Mouse (Mus musculus) kidney, adult 2 months (tissue): ENCODE data around the gene Ampd3. TPM values are rescaled to one million over a fixed set of nuclear protein-coding genes. Genes with fewer than 3 reads are reported as not detected.

Source experiments
- DNase-seq: peaks from one replicate; pipeline ENCODE4 v3.0.0; 2021
- H3K27ac ChIP-seq: fragments of 200-500 bp; 2 replicates; pipeline ENCODE4 v1.5.1; 2012; ENCODE audit warnings: low read depth, low read length, control low read depth, inconsistent platforms; ENCODE audit not compliant: insufficient read depth
- H3K27me3 ChIP-seq: fragments of 200-500 bp; replicated peaks from 2 replicates; pipeline ENCODE4 v1.6.1; 2012; ENCODE audit warnings: mild to moderate bottlenecking, moderate library complexity, low read length, inconsistent platforms; ENCODE audit not compliant: control insufficient read depth, insufficient read depth
- H3K36me3 ChIP-seq: fragments of 200-500 bp; 2 replicates; pipeline ENCODE4 v1.6.1; 2012; ENCODE audit warnings: mild to moderate bottlenecking, moderate library complexity, low read length, inconsistent platforms; ENCODE audit not compliant: control insufficient read depth, insufficient read depth
- H3K4me1 ChIP-seq: fragments of 200-500 bp; 2 replicates; pipeline ENCODE4 v1.6.1; 2011; ENCODE audit warnings: low read length; ENCODE audit not compliant: control insufficient read depth, insufficient read depth
- H3K4me3 ChIP-seq: fragments of 200-500 bp; 2 replicates; pipeline ENCODE4 v1.5.1; 2011; ENCODE audit warnings: mild to moderate bottlenecking, low read depth, low read length, control low read depth; ENCODE audit not compliant: insufficient read depth
- CTCF ChIP-seq: fragments of 200-500 bp; conservative IDR thresholded peaks from 2 replicates; pipeline ENCODE4 v1.5.1; 2011; ENCODE audit warnings: low read depth, mild to moderate bottlenecking, control low read depth, low read length, moderate library complexity, mixed read lengths; ENCODE audit not compliant: insufficient read depth, insufficient read length
- POLR2A ChIP-seq: fragments of 200-500 bp; IDR thresholded peaks from one replicate; pipeline ENCODE4 v1.6.1; 2011; ENCODE audit warnings: low read depth, low read length, control low read depth
- WGBS: fragments of 180-500 bp; shearing (Covaris S2); methylation state at CpG from one replicate; pipeline ENCODE4 v1.1.7; 2018; 5-methylcytosine and 5-hydroxymethylcytosine counted together
- polyA plus RNA-seq: library from polyadenylated mRNA; depleted of rRNA; stranded (reverse); fragments of >200 nt; gene quantifications from 2 replicates; pipeline ENCODE4 v1.2.3, GENCODE M21; 2012

Gene Ampd3
- polyA plus RNA-seq, 1 experiment = 23.4 TPM

GRCm38 (mm10) chr7:110834018-110834417, 66.0 kb downstream of the Ampd3 start:
- H3K4me1 ChIP-seq = no peaks in the 10 kb centered on the region; the same call in 1 of the 2 replicates
- no peak overlapping the region for H3K27ac ChIP-seq
- H3K36me3 ChIP-seq = no peaks in the 10 kb centered on the region
- TF ChIP-seq POLR2A (no peak), CTCF (no peak)
- WGBS = 98% methylated on average over 1 of the region's 1 CpGs
- no peak for DNase-seq
- H3K4me3 ChIP-seq = no peak overlapping the region
- no peaks in the 10 kb centered on the region for H3K27me3 ChIP-seq

GRCm38 (mm10) chr7:110834522-110834921, 66.5 kb downstream of the Ampd3 start:
- WGBS = 40% methylated on average over 3 of the region's 3 CpGs
- no peaks in the 10 kb centered on the region for H3K36me3 ChIP-seq
- H3K4me1 ChIP-seq = no peaks in the 10 kb centered on the region; the same call in 1 of the 2 replicates
- H3K27ac ChIP-seq = no peak overlapping the region
- H3K27me3 ChIP-seq = no peaks in the 10 kb centered on the region
- no peak for TF ChIP-seq POLR2A
- TF ChIP-seq CTCF = no peak
- no peak for DNase-seq
- H3K4me3 ChIP-seq = no peak overlapping the region

- DNase-seq = no peak
- no peak for TF ChIP-seq CTCF
- no peak for TF ChIP-seq POLR2A
- WGBS = 79% methylated on average over 4 of the region's 4 CpGs
Observed at GRCm38 (mm10) chr7:110840332-110840731, 72.3 kb downstream of the Ampd3 start.

GRCm38 (mm10) chr7:110843916-110844874, 76.2 kb downstream of the Ampd3 start, which contains the start of gene Rnf141:
Gene Rnf141 (minus strand): TSS chr7:110844457.
- WGBS = under 1% methylated on average over 42 of the region's 42 CpGs
- peak; percentile 95 for DNase-seq
- Histone ChIP-seq H3K27me3 (no peaks in the 10 kb centered on the region), H3K4me1 (peaks cover 5% of the 10 kb centered on the region; the same call in 1 of the 2 replicates), H3K4me3 (peak within 1 kb of the TSS; percentile 71), H3K27ac (peak within 1 kb of the TSS; percentile 59), H3K36me3 (no peaks in the 10 kb centered on the region)
- TF ChIP-seq CTCF = peak; percentile 60
- no peak for TF ChIP-seq POLR2A

More at GRCm38 (mm10) chr7:110840332-110840731, 72.3 kb downstream of the Ampd3 start:
- Histone ChIP-seq H3K27me3 (no peaks in the 10 kb centered on the region), H3K4me3 (no peak overlapping the region), H3K4me1 (peaks cover 5% of the 10 kb centered on the region; the same call in 1 of the 2 replicates), H3K36me3 (no peaks in the 10 kb centered on the region), H3K27ac (no peak overlapping the region)

GRCm38 (mm10) chr7:110847321-110847720, 79.3 kb downstream of the Ampd3 start:
- no peak for TF ChIP-seq POLR2A
- TF ChIP-seq CTCF = no peak
- Histone ChIP-seq H3K27me3 (no peaks in the 10 kb centered on the region), H3K4me1 (peaks cover 5% of the 10 kb centered on the region; the same call in 1 of the 2 replicates), H3K36me3 (no peaks in the 10 kb centered on the region), H3K4me3 (no peak overlapping the region), H3K27ac (no peak overlapping the region)
- no peak for DNase-seq
- WGBS = 79% methylated on average over 2 of the region's 2 CpGs

- Histone ChIP-seq H3K27ac (no peak overlapping the region), H3K27me3 (no peaks in the 10 kb centered on the region), H3K4me3 (no peak overlapping the region), H3K36me3 (no peaks in the 10 kb centered on the region), H3K4me1 (peaks cover 2% of the 10 kb centered on the region; the same call in 1 of the 2 replicates)
- no peak for DNase-seq
- 87% methylated on average over 1 of the region's 1 CpGs for WGBS
- no peak for TF ChIP-seq POLR2A
- TF ChIP-seq CTCF = no peak
Observed at GRCm38 (mm10) chr7:110848371-110848770, 80.4 kb downstream of the Ampd3 start.
